Mouse (Mus musculus): Measurements from ENCODE around the gene Fetub. TPM values are rescaled to one million over a fixed set of nuclear protein-coding genes. Genes with fewer than 3 reads are reported as not detected.
A peak's percentile ranks its signal among the peaks of the same experiment; 100 is the strongest.
"Not testable (repeated sequence)": the region's sequence is repeated elsewhere in the genome, so short reads cannot be mapped to it uniquely, and the experiment has no call there.

Fetub gene
- polyA plus RNA-seq, 1 experiment from 2014 or later, result not detected

DNA sequence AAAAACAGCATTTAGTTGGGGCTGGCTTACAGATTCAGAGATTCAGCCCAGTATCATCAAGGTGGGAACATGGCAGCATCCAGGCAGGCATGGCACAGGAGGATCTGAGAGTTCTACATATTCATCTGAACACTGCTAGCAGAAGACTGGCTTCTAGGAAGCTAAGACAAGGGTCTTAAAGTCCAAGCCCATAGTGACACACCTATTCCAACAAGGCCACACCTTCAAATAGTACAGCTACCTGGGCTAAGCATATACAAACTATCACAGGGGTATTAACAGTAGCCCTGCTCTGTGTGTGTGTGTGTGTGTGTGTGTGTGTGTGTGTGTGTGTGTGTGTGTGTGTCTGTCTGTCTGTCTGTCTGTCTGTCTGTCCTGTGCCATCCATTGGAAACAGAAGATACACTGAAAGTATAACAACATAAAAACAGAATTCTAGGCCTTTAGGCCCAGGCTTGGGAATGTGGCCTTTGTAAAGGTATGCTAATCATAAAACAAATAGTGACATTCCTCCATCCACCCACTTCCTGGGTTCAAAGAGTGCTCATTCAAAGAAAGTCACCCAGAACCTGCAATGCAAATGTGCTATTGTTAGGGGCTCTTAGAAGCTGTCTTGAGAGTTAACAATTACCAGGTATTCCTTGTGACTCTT lies 23.8 kb downstream of the Fetub start:
- not testable (repeated sequence) for H3K4me1 ChIP-seq (replicated peaks; ENCODE audit: control insufficient read depth, insufficient read depth, low read length); H3K27me3 ChIP-seq (ENCODE audit: control insufficient read depth, insufficient read depth, low read length); H3K9me3 ChIP-seq (ENCODE audit: control insufficient read depth, low read length); H3K9ac ChIP-seq (ENCODE audit: low read length); H3K27ac ChIP-seq (ENCODE audit: low read depth, low read length); H3K36me3 ChIP-seq (ENCODE audit: control insufficient read depth, insufficient read depth, low read length); ATAC-seq (replicated peaks; ENCODE audit: low FRiP score); H3K4me2 ChIP-seq (ENCODE audit: low read depth, low read length, severe bottlenecking); H3K4me3 ChIP-seq (ENCODE audit: low read depth, low read length); DNase-seq (ENCODE audit: low spot score)

- H3K4me1 ChIP-seq (replicated peaks; ENCODE audit: control insufficient read depth, insufficient read depth, low read length), result no peaks in the 10 kb centered on the region
- no peak for ATAC-seq (replicated peaks; ENCODE audit: low FRiP score)
- no peaks in the 10 kb centered on the region for H3K36me3 ChIP-seq (ENCODE audit: control insufficient read depth, insufficient read depth, low read length)
- no peak for DNase-seq (ENCODE audit: low spot score)
- H3K27ac ChIP-seq (ENCODE audit: low read depth, low read length), result no peak overlapping the region
- H3K27me3 ChIP-seq (ENCODE audit: control insufficient read depth, insufficient read depth, low read length), result no peaks in the 10 kb centered on the region
- no peaks in the 10 kb centered on the region for H3K9me3 ChIP-seq (ENCODE audit: control insufficient read depth, low read length)
- H3K9ac ChIP-seq (ENCODE audit: low read length), result no peak overlapping the region
- no peak overlapping the region for H3K4me2 ChIP-seq (ENCODE audit: low read depth, low read length, severe bottlenecking)
- no peak overlapping the region for H3K4me3 ChIP-seq (ENCODE audit: low read depth, low read length)
- WGBS, result 80% methylated on average over 2 of the region's 2 CpGs
Measured at GRCm38 (mm10) chr16:22947371-22947770, 29.2 kb downstream of the Fetub start.

- H3K4me3 ChIP-seq (ENCODE audit: low read depth, low read length), result no peak within 1 kb of the TSS
- no peak for ATAC-seq (replicated peaks; ENCODE audit: low FRiP score)
- H3K27ac ChIP-seq (ENCODE audit: low read depth, low read length), result no peak within 1 kb of the TSS
- no peak within 1 kb of the TSS for H3K9ac ChIP-seq (ENCODE audit: low read length)
- H3K36me3 ChIP-seq (ENCODE audit: control insufficient read depth, insufficient read depth, low read length), result no peaks in the 10 kb centered on the region
- no peak within 1 kb of the TSS for H3K4me2 ChIP-seq (ENCODE audit: low read depth, low read length, severe bottlenecking)
- no peaks in the 10 kb centered on the region for H3K9me3 ChIP-seq (ENCODE audit: control insufficient read depth, low read length)
- no peak for DNase-seq (ENCODE audit: low spot score)
- WGBS, result 94% methylated on average over 6 of the region's 6 CpGs
- no peaks in the 10 kb centered on the region for H3K4me1 ChIP-seq (replicated peaks; ENCODE audit: control insufficient read depth, insufficient read depth, low read length)
- H3K27me3 ChIP-seq (ENCODE audit: control insufficient read depth, insufficient read depth, low read length), result no peaks in the 10 kb centered on the region
Measured at GRCm38 (mm10) chr16:22950840-22951395, 32.8 kb downstream of the Fetub start, which contains the start of gene Hrg. Hrg (plus strand) TSS chr16:22951072.

DNA sequence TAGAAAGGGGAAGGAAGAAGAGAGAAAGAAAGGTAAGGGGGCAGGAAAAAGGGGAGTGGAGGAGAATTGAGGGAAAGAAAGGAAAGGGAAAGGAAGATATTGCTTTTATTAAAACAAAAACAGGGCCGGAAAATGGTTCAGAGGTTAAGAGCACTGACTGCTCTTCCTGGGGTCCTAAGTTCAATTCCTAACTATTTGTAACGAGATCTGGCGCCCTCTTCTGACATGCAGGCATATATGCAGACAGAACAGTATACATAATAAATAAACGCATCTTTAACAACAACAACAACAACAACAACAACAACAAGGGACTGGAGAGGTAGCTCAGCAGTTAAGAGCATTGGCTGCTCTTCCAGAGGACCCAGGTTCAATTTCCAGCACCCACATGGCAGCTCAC lies 34.9 kb downstream of the Fetub start:
- H3K27me3 ChIP-seq (ENCODE audit: control insufficient read depth, insufficient read depth, low read length), result no peaks in the 10 kb centered on the region
- 43% methylated on average over 4 of the region's 4 CpGs for WGBS

DNA sequence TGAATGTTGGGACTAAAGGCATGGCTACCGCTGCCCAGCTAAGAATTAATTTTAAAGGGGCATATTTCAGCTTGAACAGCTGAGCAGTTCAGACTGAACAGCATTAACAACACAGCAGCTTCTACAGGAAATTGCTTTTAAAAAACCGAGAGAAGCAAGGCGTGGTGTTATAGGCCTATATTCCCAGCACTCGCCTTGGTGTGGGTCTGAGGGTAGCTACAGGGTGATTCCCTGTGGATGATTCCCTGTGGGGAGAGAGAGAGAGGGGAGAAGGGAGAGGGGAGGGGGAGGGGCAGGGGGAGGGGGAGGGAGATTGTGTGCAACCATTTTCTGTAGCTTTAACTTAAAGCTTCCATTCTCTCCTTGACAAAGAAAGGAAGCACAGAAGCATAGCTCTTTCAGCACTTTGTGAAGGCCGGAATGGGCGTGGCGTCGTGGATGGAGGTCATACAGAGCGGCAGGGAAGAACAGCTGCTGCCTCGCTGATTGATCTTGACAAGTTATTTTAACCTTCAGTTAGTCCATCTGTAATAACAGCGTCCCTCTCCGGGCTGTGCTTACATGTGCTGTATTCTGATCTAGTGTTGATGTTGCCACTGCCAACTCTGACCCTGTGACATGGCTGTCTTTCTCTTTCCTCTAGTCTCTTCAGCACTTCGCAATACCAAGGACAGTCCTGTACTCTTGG lies 37.4 kb downstream of the Fetub start:
- H3K4me1 ChIP-seq (replicated peaks; ENCODE audit: control insufficient read depth, insufficient read depth, low read length), result no peaks in the 10 kb centered on the region
- 0 out of 2 replicates have a peak overlapping the region, but pooled peaks have one; percentile 5 for H3K4me2 ChIP-seq (ENCODE audit: low read depth, low read length, severe bottlenecking)
- no peaks in the 10 kb centered on the region for H3K36me3 ChIP-seq (ENCODE audit: control insufficient read depth, insufficient read depth, low read length)
- WGBS, result 53% methylated on average over 13 of the region's 13 CpGs
- no peak overlapping the region for H3K9ac ChIP-seq (ENCODE audit: low read length)
- H3K27ac ChIP-seq (ENCODE audit: low read depth, low read length), result 0 out of 2 replicates have a peak overlapping the region, but pooled peaks have one; percentile 15
- no peaks in the 10 kb centered on the region for H3K9me3 ChIP-seq (ENCODE audit: control insufficient read depth, low read length)
- peak; percentile 49; the same call in 1 of the 2 replicates for ATAC-seq (replicated peaks; ENCODE audit: low FRiP score)
- DNase-seq (ENCODE audit: low spot score), result peak; percentile 57
- no peaks in the 10 kb centered on the region for H3K27me3 ChIP-seq (ENCODE audit: control insufficient read depth, insufficient read depth, low read length)
- H3K4me3 ChIP-seq (ENCODE audit: low read depth, low read length), result no peak overlapping the region

More for the DNA sequence above, 34.9 kb downstream of the Fetub start:
- Histone ChIP-seq H3K4me3 (ENCODE audit: low read depth, low read length) (no peak overlapping the region), H3K27ac (ENCODE audit: low read depth, low read length) (no peak overlapping the region), H3K4me1 (replicated peaks; ENCODE audit: control insufficient read depth, insufficient read depth, low read length) (no peaks in the 10 kb centered on the region), H3K4me2 (ENCODE audit: low read depth, low read length, severe bottlenecking) (no peak overlapping the region), H3K9me3 (ENCODE audit: control insufficient read depth, low read length) (no peaks in the 10 kb centered on the region), H3K9ac (ENCODE audit: low read length) (no peak overlapping the region), H3K36me3 (ENCODE audit: control insufficient read depth, insufficient read depth, low read length) (no peaks in the 10 kb centered on the region)
- ATAC-seq (replicated peaks; ENCODE audit: low FRiP score) (no peak), DNase-seq (ENCODE audit: low spot score) (no peak)

GRCm38 (mm10) chr16:22956085-22956439 lies 37.9 kb downstream of the Fetub start:
- ATAC-seq (replicated peaks; ENCODE audit: low FRiP score) (no peak), DNase-seq (ENCODE audit: low spot score) (no peak)
- Histone ChIP-seq H3K4me3 (ENCODE audit: low read depth, low read length) (no peak overlapping the region), H3K4me1 (replicated peaks; ENCODE audit: control insufficient read depth, insufficient read depth, low read length) (no peaks in the 10 kb centered on the region), H3K9me3 (ENCODE audit: control insufficient read depth, low read length) (no peaks in the 10 kb centered on the region), H3K36me3 (ENCODE audit: control insufficient read depth, insufficient read depth, low read length) (no peaks in the 10 kb centered on the region), H3K9ac (ENCODE audit: low read length) (no peak overlapping the region), H3K27me3 (ENCODE audit: control insufficient read depth, insufficient read depth, low read length) (no peaks in the 10 kb centered on the region), H3K27ac (ENCODE audit: low read depth, low read length) (0 out of 2 replicates have a peak overlapping the region, but pooled peaks have one; percentile 15), H3K4me2 (ENCODE audit: low read depth, low read length, severe bottlenecking) (0 out of 2 replicates have a peak overlapping the region, but pooled peaks have one; percentile 5)
- 78% methylated on average over 11 of the region's 11 CpGs for WGBS

DNA sequence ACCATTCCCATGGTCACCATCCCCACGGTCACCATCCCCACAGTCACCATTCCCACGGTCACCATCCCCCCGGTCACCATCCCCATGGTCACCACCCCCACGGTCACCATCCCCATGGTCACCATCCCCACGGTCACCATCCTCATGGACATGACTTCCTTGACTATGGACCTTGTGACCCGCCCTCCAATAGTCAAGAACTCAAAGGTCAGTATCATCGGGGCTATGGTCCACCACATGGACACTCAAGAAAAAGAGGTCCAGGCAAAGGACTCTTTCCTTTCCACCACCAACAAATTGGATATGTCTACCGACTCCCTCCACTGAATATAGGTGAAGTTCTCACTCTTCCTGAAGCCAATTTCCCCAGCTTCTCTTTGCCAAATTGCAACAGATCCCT lies 42.9 kb downstream of the Fetub start:
- no peaks in the 10 kb centered on the region for H3K4me1 ChIP-seq (replicated peaks; ENCODE audit: control insufficient read depth, insufficient read depth, low read length)
- no peak overlapping the region for H3K4me2 ChIP-seq (ENCODE audit: low read depth, low read length, severe bottlenecking)
- H3K4me3 ChIP-seq (ENCODE audit: low read depth, low read length), result no peak overlapping the region
- H3K36me3 ChIP-seq (ENCODE audit: control insufficient read depth, insufficient read depth, low read length), result no peaks in the 10 kb centered on the region
- H3K9ac ChIP-seq (ENCODE audit: low read length), result no peak overlapping the region
- DNase-seq (ENCODE audit: low spot score), result no peak
- no peaks in the 10 kb centered on the region for H3K27me3 ChIP-seq (ENCODE audit: control insufficient read depth, insufficient read depth, low read length)
- H3K9me3 ChIP-seq (ENCODE audit: control insufficient read depth, low read length), result no peaks in the 10 kb centered on the region
- H3K27ac ChIP-seq (ENCODE audit: low read depth, low read length), result no peak overlapping the region
- no peak for ATAC-seq (replicated peaks; ENCODE audit: low FRiP score)
- 92% methylated on average over 8 of the region's 8 CpGs for WGBS

DNA sequence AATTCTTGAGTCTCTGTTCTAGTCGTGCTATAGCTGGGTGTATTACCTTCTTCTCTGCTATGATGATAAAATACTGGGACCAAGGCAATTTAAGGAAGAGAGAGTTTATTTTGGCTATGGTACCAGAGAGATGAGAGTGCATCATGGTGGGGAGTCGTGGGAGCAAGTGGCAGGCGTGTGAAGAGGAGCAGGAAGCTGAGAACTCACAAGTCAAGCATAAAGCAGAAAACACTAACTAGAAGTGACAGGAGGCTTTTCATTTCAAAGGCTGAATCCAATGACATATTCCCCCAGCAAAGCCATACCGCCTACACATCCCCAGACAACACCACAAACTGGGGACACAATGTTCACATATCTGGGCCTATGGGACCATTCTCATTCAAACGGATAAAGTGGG lies 44.1 kb downstream of the Fetub start:
- Histone ChIP-seq H3K4me3 (ENCODE audit: low read depth, low read length) (no peak overlapping the region), H3K27me3 (ENCODE audit: control insufficient read depth, insufficient read depth, low read length) (no peaks in the 10 kb centered on the region), H3K9ac (ENCODE audit: low read length) (no peak overlapping the region), H3K4me1 (replicated peaks; ENCODE audit: control insufficient read depth, insufficient read depth, low read length) (no peaks in the 10 kb centered on the region), H3K4me2 (ENCODE audit: low read depth, low read length, severe bottlenecking) (no peak overlapping the region), H3K9me3 (ENCODE audit: control insufficient read depth, low read length) (no peaks in the 10 kb centered on the region), H3K27ac (ENCODE audit: low read depth, low read length) (no peak overlapping the region), H3K36me3 (ENCODE audit: control insufficient read depth, insufficient read depth, low read length) (no peaks in the 10 kb centered on the region)
- ATAC-seq (replicated peaks; ENCODE audit: low FRiP score) (no peak), DNase-seq (ENCODE audit: low spot score) (no peak)
- 80% methylated on average over 5 of the region's 5 CpGs for WGBS
